Mouse (Mus musculus) neutrophil, adult 83 days (primary cell): ENCODE data around the gene Olfr808. TPM values are rescaled to one million over a fixed set of nuclear protein-coding genes. Genes with fewer than 3 reads are reported as not detected.

Source experiments
- total RNA-seq, 2 experiments: library from RNA; stranded (reverse); gene quantifications; one replicate each; pipeline ENCODE4 v1.2.4; 2023

Gene Olfr808
- total RNA-seq = not detected

DNA sequence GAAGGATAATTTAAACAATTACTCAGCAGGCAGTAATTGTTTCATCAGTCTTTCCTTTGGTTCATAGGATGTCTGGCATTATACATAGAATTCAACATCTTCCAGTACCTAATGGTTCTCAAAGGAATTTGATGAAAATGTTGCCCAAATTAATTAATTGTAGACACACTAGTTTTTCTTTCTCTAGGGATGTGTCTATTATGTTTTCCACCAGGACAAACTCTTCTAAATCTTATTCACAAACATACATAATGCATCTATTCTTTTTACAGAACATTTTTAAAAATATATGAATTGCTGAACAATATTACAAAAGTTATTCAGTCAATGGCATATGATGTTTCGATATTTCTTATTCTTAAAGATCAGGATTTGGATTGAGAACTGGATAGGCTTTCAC lies at the start of gene Olfr808:
Gene Olfr808, plus strand, starts transcription at position 301 of the 400 bp plus-strand sequence.

DNA sequence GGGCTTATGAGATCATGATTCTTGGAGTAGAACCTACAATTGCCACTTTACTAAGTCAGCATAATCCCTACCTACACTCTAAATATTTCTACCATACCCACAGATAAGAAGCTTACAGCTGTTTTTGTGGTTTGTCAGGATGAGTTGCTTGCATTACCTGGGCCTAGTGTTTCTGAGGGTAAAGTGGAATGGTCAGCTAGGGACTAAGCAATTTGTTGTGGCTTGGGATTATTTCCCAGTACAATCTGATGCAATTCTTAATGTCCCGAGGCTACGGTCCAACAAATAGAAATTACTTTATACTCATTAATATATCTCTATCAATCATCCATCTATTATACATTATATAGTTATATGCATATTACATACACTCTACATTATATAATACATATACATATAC lies 36.0 kb upstream of the Olfr808 start, which contains the start of gene Olfr805:
Gene Olfr805, minus strand, starts transcription at position 101 of the 400 bp plus-strand sequence.

DNA sequence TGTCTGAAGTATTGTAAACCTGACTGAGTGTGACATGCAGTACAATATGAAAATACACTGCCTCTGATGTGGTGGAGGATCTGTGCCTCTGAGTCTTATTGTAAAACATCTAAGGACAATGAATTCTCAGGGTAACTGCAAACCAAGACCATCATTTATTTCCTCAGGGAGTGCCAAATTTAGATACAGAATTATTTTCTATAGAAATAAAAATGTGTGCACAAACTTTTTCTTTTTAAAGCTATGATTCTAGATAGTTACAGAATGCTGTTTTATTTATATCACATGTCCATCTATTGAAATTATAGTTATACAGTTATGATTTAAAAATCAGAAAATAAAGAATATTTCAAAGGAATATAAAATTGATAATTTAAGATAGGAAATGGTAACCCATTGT lies 23.5 kb upstream of the Olfr808 start, which contains the start of gene Olfr806:
Gene Olfr806, minus strand, starts transcription at position 101 of the 400 bp plus-strand sequence.

DNA sequence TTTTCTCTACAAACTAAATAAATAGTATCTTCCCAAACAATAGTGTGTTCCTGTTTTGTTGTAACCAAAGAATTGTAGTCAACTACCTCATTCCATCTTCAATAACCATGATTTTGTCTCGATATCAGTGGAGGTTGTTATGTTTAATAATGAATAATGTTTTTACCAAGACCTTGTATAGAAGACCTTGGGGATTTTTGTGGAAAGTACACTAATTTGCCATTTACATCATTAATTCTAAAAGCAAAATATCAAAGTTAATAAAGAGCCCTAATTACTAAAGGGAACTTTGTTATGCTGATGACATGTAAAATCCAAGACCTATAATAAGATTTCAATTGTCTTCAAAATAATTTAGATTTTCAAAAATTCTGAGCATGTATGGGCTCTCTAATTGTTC lies 7.6 kb upstream of the Olfr808 start, which contains the start of gene Olfr807:
Gene Olfr807, minus strand, starts transcription at position 101 of the 400 bp plus-strand sequence.

DNA sequence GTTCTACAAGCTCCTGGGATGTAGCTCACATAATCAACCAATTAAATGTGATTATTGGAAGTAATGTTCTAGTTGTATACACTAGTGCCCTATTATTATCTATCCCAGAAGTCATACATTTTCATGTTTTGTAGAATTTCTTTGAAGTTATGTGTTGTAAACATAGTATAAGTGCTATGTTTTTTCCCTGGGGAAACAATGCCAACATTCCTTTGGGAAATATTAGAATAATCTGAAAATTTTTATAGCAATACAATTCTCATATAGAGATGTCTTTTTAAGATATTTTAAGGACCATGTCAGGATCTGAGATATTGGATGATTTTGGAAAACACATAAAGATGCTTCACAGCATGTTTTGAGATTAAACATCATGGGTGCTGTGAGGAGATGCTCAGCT lies 9.1 kb downstream of the Olfr808 start, which contains the start of gene Olfr809:
Gene Olfr809, plus strand, starts transcription at position 301 of the 400 bp plus-strand sequence.

DNA sequence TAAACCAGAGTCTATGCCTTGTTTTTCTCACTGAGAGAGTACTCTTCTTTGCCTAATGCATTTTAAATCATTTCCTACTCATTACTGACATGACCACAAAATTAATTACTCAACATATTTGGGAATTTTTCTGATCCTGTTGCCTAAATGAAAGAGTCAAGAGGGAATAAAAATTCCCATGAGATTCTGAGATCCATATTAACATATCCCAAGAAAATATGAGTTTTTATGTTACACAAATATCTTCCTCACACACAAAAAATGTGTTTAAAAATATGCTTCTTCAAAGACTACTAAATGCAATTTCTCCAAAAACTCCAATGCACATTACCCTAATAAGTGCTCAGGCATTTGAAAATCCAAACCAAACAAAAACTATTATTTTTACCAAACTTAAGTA lies 29.5 kb downstream of the Olfr808 start, which contains the start of gene Olfr810:
Gene Olfr810, minus strand, starts transcription at position 101 of the 400 bp plus-strand sequence.

DNA sequence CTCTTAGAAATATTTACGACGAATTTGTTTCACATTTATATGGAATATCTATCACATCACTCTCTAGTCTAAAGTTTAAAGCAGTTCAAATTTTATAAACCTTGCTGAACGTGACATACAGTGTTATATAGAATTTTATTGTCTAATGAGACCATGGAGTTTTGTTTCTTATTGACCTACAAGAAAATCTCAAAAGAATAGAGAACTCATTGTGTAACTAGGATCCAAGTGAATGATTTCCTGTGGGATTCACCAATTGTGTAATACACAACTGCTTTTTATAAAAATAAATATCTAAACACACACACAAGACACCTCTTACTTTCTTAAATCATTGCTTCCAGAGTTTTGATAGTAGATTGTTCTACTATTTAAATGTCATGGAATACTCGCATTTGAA lies 39.0 kb downstream of the Olfr808 start, which contains the start of gene Olfr811:
Gene Olfr811, minus strand, starts transcription at position 101 of the 400 bp plus-strand sequence.

Other genes starting within 250 kb of the Olfr808 start
- not detected for gene Olfr791, start 243.7 kb upstream of the Olfr808 start, total RNA-seq
- not detected for gene Olfr792, start 226.3 kb upstream of the Olfr808 start, total RNA-seq
- gene Olfr794, start 197.8 kb upstream of the Olfr808 start, total RNA-seq = not detected
- not detected for gene Olfr796, start 152.9 kb upstream of the Olfr808 start, total RNA-seq
- not detected for gene Olfr798, start 137.5 kb upstream of the Olfr808 start, total RNA-seq
- gene Olfr799, start 128.0 kb upstream of the Olfr808 start, total RNA-seq = not detected
- not detected for gene Olfr800, start 107.8 kb upstream of the Olfr808 start, total RNA-seq
- gene Olfr801, start 91.6 kb upstream of the Olfr808 start, total RNA-seq = not detected
- not detected for gene Olfr802, start 77.3 kb upstream of the Olfr808 start, total RNA-seq
- gene Olfr803, start 71.2 kb upstream of the Olfr808 start, total RNA-seq = not detected
- gene Olfr804, start 62.3 kb upstream of the Olfr808 start, total RNA-seq = not detected
- not detected for gene Olfr805, start 36.1 kb upstream of the Olfr808 start, total RNA-seq
- not detected for gene Olfr806, start 23.6 kb upstream of the Olfr808 start, total RNA-seq
- gene Olfr807, start 7.7 kb upstream of the Olfr808 start, total RNA-seq = not detected
- gene Olfr809, start 9.2 kb downstream of the Olfr808 start, total RNA-seq = not detected
- not detected for gene Olfr810, start 29.4 kb downstream of the Olfr808 start, total RNA-seq
- gene Olfr811, start 38.9 kb downstream of the Olfr808 start, total RNA-seq = not detected
- not detected for gene Olfr812, start 80.6 kb downstream of the Olfr808 start, total RNA-seq
- gene Olfr813, start 89.9 kb downstream of the Olfr808 start, total RNA-seq = not detected
- not detected for gene Olfr814, start 114.4 kb downstream of the Olfr808 start, total RNA-seq
- gene Olfr815, start 140.4 kb downstream of the Olfr808 start, total RNA-seq = not detected
- gene Olfr816, start 150.1 kb downstream of the Olfr808 start, total RNA-seq = not detected
- not detected for gene Olfr818, start 183.6 kb downstream of the Olfr808 start, total RNA-seq
- gene Olfr819, start 201.8 kb downstream of the Olfr808 start, total RNA-seq = not detected
- gene Olfr247, start 210.7 kb downstream of the Olfr808 start, total RNA-seq = not detected
- gene Gm10310, start 219.6 kb downstream of the Olfr808 start, total RNA-seq = not detected
- gene Olfr820, start 247.1 kb downstream of the Olfr808 start, total RNA-seq = not detected